Mouse (Mus musculus) adrenal gland (tissue): ENCODE data around the gene Pklr.

Experiments
- intact Hi-C: fragments of 180-260 bp; cut with DNase I; formaldehyde crosslinking; loops from one replicate; pipeline ENCODE4 v1.15.1; 2025

Pklr gene

GRCm38 (mm10) chr3:89123313-89123712 lies 12.6 kb upstream of the Pklr start:
- intact Hi-C loops: no loop called here

DNA sequence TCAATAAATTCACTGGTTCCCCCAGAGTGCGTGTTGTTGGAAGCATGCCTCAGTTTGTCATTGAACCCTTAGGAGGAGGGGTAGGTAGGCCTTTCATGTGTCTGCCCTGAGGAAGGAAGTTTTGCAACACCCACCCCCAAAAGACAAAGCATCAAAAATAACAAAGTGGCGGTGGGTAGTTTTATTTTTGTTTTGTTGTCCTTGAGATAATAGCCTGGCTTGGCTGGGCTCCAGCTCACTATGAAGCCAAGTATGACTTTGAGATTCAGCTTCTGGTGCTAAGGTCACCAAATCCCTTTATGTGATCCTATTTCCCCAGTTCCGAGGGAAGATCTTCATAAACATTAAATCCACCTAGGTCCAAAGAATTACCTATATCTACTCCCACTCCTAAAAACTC lies 11.7 kb upstream of the Pklr start:
- intact Hi-C loops: no loop called here

- intact Hi-C loops: no loop called here
Measured at GRCm38 (mm10) chr3:89125981-89126380, 10.0 kb upstream of the Pklr start.

- intact Hi-C loops: no loop called here
Measured at GRCm38 (mm10) chr3:89129908-89130307, 6.0 kb upstream of the Pklr start.

DNA sequence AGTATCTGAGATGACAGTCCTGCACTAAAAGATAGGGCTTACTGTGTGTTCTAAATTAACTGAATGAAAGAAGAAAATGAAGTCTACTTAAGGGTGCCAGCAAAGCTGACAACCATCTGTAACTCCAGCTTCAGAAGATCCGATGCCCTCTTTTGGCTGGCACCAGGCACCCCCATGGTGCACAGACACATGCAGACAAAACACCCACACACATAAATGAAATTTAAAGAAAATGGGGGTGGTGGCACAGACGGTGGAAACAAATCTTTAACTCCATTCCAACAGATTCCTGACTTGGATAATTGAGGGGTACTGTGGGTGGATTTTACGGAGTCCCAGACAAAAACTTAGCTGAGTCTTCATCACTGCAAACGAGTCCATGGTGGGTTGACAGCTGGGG lies 4.1 kb upstream of the Pklr start:
- intact Hi-C loops: no loop called here

- intact Hi-C loops: no loop called here
Measured at GRCm38 (mm10) chr3:89132285-89133062, 3.5 kb upstream of the Pklr start.

DNA sequence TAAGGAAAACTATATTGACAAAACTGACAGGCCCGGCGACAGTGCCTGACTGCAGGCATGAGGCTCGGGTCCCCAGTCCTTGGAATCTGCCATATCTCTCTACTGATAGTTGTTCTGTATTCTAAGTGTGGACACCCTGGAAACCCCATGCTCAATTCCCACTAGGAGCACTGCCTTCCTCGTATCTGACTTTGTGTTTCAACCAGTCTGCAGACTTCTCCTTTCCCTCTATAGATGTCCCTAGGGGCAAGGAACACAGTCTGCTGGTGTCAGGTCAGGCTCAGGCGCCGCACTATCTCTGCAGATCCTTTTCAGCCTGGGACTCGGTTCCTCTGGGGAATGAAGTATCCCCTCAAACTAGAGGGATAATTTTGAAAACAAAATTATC lies 2.9 kb upstream of the Pklr start:
- intact Hi-C loops: no loop called here

GRCm38 (mm10) chr3:89133752-89134151 lies 2.2 kb upstream of the Pklr start:
- intact Hi-C loops: no loop called here

DNA sequence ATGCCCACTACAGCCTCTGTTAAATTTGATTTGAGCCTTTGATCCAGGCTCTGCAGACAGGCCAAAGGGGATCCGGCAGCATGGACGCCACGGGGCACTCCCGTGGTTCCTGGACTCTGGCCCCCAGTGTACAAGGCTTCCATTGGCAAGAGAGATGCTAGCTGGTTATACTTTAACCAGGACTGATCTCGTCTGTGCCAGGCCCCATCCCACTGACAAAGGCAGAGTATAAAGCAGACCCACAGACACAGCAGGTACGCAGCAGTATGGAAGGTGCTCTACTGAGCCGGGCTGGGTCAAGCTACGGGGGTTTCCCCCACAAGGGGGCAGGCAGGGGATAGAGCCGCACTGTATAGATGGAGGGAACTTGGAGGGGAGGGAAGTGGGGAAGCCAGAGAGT lies 423 bp downstream of the Pklr start:
- intact Hi-C loops: no loop called here

- intact Hi-C loops: no loop called here
Measured at GRCm38 (mm10) chr3:89144821-89145220, 8.9 kb downstream of the Pklr start.

DNA sequence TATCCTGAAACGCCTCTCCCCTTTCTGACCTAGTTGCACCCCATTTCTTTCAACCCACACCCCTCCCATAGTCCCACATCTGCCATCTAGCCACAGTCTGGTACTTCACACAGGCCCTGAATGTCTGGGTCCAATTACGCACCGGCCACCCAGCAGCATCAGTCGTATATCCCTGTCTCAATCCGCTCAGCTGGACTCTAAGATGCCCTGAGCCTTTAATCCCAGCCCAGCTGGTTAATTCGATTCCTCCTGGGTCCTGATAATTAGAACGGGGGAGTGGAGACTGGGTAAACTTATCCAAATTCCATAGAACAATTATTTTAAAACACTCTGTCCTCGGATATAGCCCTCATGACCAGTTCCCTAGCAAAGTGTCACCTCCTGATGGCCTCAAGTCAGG lies 9.6 kb downstream of the Pklr start:
- intact Hi-C loops: no loop called here

DNA sequence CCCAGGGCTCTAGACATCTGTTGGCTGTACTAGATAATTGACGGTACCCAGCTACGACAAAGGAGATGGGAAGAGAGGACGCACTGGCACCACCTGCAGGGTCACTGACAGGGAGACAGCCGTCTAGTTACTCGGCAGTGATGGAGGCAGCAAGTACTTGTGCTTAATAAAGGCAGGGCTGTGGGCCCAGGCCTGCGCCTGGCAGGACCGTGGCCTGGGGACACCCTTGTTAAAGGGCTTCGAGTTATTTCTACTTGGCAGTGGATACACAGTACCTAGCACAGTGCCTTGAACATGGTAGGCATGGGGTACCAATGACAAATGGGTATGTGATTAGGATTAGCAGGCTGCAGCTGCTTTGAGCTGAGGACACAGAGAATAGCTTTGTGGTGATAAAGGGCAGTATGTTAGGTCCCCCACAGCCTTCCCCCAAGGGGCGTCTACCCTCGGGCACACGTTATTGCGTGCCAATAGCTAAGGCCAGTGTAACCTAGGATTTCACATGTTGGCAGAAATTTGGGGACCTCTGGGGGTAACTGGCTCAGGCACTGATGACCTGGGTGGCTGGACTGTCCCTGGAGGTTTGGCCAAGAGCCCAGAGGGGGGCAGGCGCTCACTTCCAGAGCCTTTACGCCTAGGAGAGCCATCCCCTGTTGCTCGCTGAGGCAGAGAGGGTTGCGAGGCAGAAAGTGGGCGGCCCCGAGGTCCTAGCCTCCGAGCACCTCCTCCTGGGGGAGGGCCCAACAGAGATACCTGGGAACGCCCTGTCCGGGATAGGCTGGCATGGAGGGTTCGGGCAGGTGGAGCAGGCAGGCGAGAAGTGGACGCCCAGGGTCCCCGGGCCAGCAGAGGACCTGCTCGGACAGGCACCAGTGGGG lies 11.4 kb downstream of the Pklr start:
- intact Hi-C loops: no loop called here

- intact Hi-C loops: no loop called here
Measured at GRCm38 (mm10) chr3:89147979-89148311, 12.0 kb downstream of the Pklr start.

- intact Hi-C loops: no loop called here
Measured at GRCm38 (mm10) chr3:89148567-89148966, 12.6 kb downstream of the Pklr start.

DNA sequence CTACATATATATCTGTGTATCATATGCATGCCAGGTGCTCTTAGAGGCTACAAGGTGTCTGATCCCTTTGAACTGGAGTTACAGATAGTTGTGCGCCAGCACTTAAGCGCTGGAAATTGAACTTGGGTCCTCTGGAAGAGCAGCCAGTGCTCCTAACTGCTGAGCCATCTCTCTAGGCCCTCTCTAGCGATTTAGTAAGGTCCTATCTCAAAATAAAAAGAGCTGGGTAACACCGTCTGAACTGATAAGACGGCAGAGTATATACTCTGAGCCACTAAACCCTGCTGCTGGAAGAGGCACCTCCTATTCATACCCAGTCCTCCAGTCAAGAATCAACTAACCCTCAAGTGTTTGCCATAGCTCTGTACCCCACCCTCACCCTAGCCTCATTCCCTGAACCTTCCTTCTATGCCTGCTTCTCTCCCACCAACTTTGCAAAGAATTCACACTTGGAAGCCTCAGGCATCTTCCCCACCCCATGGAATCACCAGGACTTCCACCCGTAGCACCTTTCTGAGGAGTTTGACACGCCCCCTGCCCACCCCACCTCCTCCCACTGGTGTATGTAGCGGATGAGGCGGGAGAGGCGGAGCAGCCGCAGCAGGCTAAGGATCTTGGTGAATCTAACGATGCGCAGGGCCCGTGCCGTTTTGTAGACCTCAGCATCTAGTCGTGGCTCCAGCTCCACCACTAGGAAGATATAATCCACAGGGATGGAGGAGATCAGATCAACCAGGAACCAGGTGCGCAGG lies 16.3 kb downstream of the Pklr start:
- intact Hi-C loops: no loop called here

- intact Hi-C loops: no loop called here
Measured at GRCm38 (mm10) chr3:89156951-89157350, 21.0 kb downstream of the Pklr start.

DNA sequence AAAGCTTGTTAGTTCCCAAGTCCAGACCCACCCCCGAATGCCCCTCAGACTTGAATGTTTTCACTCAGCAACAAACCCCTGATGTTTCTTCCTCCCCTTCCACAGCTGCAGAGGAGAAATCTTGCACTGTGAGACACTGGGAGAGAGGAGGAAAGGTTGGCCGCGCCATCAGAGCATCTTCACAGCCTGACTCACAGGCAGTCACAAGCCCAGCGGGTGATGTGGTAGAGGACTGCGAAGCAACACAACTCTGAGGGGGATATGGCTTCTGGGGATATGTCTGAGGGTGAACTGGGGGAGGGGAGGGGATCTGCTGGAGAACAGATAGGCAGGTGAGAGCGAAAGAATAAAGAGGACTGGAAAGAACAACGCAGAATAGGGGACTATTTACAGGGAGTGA lies 22.7 kb downstream of the Pklr start:
- intact Hi-C loops: no loop called here

GRCm38 (mm10) chr3:89159211-89159610 lies 23.3 kb downstream of the Pklr start:
- intact Hi-C loops: no loop called here

DNA sequence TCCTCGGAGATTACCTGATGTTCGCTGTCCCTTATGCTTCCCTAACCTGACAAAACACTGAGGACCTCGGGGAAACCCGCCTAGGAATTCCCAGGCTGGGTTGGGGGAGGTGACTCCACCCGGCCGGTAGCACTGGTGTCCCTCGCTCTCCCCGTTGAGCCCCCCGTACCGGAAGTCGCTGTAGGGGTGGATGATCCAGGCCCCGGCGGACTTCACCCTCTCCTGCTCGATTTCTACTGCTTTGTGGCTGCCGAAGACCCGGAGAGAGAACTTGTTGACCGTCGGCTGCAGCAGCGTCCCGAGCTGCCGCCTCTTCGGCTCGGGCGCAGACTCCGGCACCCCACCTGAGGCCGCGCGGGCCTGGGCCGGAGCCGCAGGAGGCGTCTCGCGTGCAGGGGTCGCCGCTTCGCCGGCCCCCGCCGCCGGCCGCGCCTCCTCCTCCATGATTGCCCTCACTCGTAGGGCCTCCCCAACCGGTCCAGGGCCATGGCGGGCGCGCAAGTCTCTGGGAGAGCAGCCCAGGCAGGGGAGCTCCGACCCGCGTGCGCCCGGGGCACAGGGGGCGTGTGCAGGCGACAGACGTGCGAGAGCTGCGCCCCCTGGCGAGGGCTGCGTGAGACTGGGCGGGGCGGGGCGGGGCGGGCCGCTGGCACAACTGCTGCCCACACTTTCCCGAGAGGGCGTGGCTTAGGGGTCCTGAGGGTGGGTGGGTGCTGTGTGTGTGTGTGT lies 23.8 kb downstream of the Pklr start, which contains the start of gene Hcn3:
Gene Hcn3 (minus strand): TSS at position 581 of the 729 bp plus-strand sequence.
- intact Hi-C loops: loop anchor here (5.0 kb wide), 1 partner anchor 42 kb away; no protein-coding TSS in a partner anchor

DNA sequence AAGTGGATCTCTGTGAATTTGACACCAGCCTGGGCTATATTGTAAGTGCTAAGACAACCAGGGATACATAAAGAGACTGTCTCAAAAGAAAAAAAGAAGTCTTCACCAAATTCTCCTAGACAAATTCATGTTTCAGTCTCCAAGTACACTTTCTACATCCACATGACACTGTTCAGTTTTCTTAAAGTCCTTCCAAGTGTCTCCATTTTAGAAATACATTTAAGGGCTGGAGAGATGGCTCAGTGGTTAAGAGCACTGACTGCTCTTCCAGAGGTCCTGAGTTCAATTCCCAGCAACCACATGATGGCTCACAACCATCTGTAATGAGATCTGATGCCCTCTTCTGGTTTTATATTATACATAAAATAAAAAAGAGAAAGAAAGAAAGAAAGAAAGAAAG lies 25.3 kb downstream of the Pklr start:
- intact Hi-C loops: loop anchor here (5.0 kb wide), 1 partner anchor 44 kb away; no protein-coding TSS in a partner anchor

- intact Hi-C loops: loop anchor here (5.0 kb wide), 1 partner anchor 44 kb away; no protein-coding TSS in a partner anchor
Measured at GRCm38 (mm10) chr3:89161786-89162185, 25.8 kb downstream of the Pklr start.
